Mouse (Mus musculus): ENCODE measurements around the gene Dcaf4.

The Dcaf4 gene

DNA sequence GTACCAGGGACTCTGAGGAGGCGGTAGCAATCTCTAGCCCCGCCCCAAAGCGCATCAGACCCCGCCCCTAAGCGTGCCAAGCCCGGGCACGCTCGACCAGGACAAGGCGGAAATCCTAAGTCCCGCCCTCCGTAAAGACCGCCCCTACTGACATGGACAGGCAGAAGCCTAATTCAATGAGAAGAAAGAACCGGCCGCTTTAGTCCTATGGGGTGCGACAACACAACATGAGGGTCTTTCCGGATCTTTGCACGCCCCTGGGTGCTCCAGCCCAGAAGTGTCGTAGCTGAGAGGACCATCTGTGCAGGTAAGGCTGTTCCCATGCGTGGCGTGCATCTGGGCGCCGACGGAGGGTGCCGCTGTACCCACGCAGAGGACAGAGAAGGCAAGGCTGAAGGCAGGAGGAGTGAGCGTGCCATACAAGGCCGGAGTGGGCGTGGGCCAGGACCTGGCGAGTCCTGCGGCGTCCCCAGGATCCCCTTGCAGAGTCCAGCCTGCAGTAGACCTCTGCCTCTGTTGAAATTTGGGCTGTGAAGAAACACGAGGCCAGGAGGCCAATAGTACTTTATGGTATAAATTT is at the start of gene Dcaf4:
Gene Dcaf4 (plus strand): TSS at position 156 of the 580 bp plus-strand sequence.
- in situ Hi-C loops (cut with MboI; ENCODE audit: unreplicated experiment in 2 of 2) = no loop called here

- in situ Hi-C loops (cut with MboI; ENCODE audit: unreplicated experiment in 2 of 2) = no loop called here
These were observed 48.5 kb upstream of the Dcaf4 start for GRCm38 (mm10) chr12:83471760-83472159.

DNA sequence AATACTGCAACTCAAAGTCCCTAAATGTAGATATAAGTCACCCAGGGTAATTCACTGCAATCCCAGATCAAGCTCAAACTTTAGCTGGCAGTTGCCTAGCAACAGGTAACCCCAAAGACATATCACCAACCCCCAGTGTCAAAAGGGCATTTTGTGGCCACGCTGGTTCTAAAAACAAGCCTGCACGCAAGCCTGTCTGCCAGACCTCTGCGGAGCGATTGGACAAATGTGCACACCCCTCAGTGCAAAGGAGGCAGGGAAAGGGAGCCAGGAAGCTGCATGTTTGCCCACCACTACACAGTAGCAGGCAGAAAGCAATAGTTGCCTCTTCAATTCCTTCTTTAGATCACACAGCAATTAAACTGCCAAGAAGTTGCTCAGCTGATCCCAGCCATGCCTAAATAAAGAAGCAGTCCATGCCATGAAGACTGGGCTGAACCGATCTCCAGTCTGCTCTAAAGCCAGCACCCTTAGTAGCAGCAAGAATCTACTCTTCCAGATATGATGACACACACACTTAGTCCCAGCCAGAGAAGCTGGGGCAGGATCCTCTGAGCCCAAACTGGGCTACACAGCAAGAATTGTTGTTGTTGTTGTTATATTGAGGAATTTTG is 46.2 kb upstream of the Dcaf4 start:
- in situ Hi-C loops (cut with MboI; ENCODE audit: unreplicated experiment in 2 of 2) = no loop called here

GRCm38 (mm10) chr12:83475419-83475818 is 44.8 kb upstream of the Dcaf4 start:
- in situ Hi-C loops (cut with MboI; ENCODE audit: unreplicated experiment in 2 of 2) = loop anchor here (25.0 kb wide), 2 partner anchors 763 to 988 kb away; no protein-coding TSS in a partner anchor

DNA sequence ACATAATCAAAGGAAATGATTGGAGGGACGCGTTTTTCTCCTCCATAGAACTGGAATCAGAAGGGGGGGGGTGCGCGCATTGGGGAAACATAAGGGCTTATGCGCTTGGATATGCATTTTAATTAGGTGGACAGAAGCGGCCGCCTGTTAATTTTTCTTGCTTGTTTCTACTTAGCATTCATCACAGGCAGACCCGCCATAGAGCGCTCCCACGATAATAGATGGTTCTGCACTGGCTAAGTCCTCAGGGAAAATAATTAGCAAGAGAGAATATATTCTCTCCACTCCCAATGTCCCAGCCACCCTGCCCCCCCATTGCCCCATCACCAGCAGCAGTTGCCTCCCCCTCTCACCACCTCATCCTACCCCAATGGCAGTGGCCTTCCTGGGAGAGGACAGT is 44.0 kb upstream of the Dcaf4 start:
- in situ Hi-C loops (cut with MboI; ENCODE audit: unreplicated experiment in 2 of 2) = loop anchor here (25.0 kb wide), 2 partner anchors 764 to 989 kb away; no protein-coding TSS in a partner anchor

- in situ Hi-C loops (cut with MboI; ENCODE audit: unreplicated experiment in 2 of 2) = loop anchor here (25.0 kb wide), 2 partner anchors 767 to 992 kb away; no protein-coding TSS in a partner anchor
These were observed 41.1 kb upstream of the Dcaf4 start for GRCm38 (mm10) chr12:83479140-83479539.

DNA sequence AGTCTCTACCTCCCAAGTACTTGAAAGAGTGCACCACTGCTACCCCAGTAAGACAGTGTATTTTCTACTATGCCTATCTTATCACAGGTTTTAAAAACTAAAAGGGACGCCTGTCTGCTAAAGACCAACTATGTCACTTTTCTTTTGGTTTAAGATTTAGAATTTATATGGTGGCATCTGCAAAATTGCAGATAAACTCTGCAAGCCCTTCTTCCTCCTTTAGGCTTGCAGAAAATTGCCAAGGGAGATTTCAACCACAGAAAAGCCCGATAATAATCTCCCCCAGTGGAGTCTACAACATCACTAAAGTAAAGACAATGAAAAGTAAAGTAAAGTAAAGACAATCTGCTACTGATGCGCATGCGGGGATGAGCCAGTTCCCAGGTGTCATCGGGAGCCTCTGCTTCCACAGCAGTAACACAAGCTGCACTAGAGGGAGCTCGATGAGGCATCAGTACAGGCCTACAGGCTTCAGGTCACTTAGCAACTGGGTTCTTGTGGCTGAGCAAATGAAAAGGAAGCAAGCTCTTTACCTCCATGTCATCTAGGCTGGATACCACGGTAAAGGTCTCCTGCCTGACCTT is 40.4 kb upstream of the Dcaf4 start:
- in situ Hi-C loops (cut with MboI; ENCODE audit: unreplicated experiment in 2 of 2) = loop anchor here (25.0 kb wide), 2 partner anchors 768 to 993 kb away; no protein-coding TSS in a partner anchor

DNA sequence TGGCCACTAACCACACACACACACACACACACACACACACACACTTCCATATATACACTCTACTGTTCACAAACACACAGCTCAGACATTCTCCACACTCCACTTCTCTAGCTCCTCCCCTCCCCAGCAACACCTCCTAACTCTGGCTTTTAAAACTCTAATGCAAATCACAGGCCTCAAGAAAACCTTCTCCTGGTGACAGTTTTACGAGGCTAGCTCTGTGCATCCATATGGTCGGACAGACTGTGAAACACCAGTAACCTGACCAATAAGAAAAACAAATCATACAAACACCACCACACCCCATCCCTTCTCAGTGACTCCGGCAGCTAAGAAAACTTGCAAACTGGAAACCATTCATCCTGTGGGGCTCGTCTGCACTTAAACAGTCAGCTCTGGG is 38.8 kb upstream of the Dcaf4 start:
- in situ Hi-C loops (cut with MboI; ENCODE audit: unreplicated experiment in 2 of 2) = loop anchor here (25.0 kb wide), 2 partner anchors 769 to 994 kb away; no protein-coding TSS in a partner anchor

GRCm38 (mm10) chr12:83483653-83484052 is 36.6 kb upstream of the Dcaf4 start:
- in situ Hi-C loops (cut with MboI; ENCODE audit: unreplicated experiment in 2 of 2) = loop anchor here (25.0 kb wide), 2 partner anchors 771 to 996 kb away; no protein-coding TSS in a partner anchor

DNA sequence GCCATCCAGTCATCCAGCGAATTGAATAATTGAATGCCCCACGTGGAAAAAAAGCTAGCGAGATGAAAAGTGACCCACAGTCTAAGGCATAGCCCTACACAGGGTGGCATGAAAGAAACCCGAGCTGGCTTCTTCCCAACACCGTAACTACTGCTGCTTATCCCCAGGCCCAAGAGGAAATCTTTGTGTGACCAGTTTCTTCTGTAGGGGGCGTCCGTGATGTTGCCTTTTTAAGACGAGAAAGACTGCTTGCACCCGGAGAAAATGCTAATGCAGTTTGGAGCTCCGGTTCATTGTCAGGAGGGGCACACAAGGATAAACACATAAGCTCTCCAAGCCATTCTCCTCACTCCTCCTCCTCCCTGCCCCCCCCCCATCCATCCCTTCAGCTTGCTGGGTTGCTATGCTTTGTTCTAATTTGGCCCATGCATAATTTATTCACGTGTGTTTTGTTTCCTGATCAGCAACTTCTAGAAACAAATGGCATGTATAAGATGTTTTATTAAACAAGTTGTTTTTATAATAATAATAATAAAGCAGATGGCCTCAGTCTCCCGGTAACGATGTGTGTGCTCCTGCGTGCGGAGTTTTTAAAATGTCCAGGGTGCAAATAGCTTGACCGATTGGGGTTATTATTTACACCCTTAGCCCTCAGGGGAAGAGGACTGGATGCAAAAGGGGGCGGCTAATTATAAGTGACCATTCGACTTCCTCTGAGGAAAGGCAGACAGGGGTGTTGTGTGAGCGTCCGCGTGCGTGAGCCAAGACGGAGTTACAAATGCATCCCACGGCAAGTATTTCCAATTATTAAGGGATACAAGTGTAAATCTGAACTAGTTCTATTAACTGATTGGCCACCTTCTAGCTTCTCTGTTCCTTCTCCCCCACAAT is 35.2 kb upstream of the Dcaf4 start:
- in situ Hi-C loops (cut with MboI; ENCODE audit: unreplicated experiment in 2 of 2) = loop anchor here (25.0 kb wide), 2 partner anchors 773 to 998 kb away; no protein-coding TSS in a partner anchor

- in situ Hi-C loops (cut with MboI; ENCODE audit: unreplicated experiment in 2 of 2) = loop anchor here (25.0 kb wide), 2 partner anchors 774 to 999 kb away; no protein-coding TSS in a partner anchor
These were observed 34.2 kb upstream of the Dcaf4 start for GRCm38 (mm10) chr12:83485911-83486670.

GRCm38 (mm10) chr12:83486671-83487461 is 33.4 kb upstream of the Dcaf4 start:
- in situ Hi-C loops (cut with MboI; ENCODE audit: unreplicated experiment in 2 of 2) = loop anchor here (25.0 kb wide), 2 partner anchors 775 to 1000 kb away; no protein-coding TSS in a partner anchor

GRCm38 (mm10) chr12:83487476-83487991 is 32.7 kb upstream of the Dcaf4 start, which contains the start of gene Dpf3:
TSS of gene Dpf3 (minus strand) at chr12:83487716.
- in situ Hi-C loops (cut with MboI; ENCODE audit: unreplicated experiment in 2 of 2) = loop anchor here (25.0 kb wide), 2 partner anchors 775 to 1000 kb away; no protein-coding TSS in a partner anchor

DNA sequence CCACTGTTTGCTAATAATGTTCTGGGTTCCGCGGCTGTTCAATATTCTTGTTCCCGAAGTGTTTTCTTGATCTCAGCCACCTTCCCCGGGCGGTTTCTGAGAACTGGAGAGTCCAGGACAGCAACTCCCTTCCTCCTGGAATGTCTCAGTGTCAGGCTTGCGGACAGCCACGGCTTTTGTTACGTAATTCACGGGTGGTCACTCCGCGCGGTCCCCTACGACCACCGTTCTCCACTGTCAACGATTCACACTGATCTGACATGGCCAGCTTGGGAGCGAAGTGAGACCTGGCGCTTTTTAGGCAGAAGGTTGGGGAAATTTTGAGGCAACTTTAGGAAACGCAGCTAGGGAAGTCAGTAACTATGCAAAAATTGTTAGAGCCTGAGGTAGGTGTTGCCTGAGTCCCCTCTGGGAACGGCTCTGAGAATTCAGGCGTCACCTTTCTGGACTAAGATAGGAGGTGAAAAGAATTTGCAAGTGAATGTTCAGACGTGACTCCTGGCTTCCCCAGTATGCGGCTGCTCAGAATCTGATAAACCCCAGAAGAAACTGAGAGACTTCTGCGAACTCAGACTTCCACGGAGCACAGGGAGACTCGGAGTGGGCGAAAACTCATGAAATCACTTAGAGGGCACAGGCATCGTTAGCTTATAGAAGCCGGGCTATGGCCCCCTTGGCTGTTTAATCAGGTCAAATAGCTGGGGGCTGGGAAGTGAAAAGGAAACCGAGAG is 31.9 kb upstream of the Dcaf4 start:
- in situ Hi-C loops (cut with MboI; ENCODE audit: unreplicated experiment in 2 of 2) = loop anchor here (25.0 kb wide), 2 partner anchors 776 to 1001 kb away; no protein-coding TSS in a partner anchor

GRCm38 (mm10) chr12:83489748-83490147 is 30.5 kb upstream of the Dcaf4 start:
- in situ Hi-C loops (cut with MboI; ENCODE audit: unreplicated experiment in 2 of 2) = loop anchor here (5.0 to 25.0 kb wide), 4 partner anchors 375 to 1002 kb away; no protein-coding TSS in a partner anchor

DNA sequence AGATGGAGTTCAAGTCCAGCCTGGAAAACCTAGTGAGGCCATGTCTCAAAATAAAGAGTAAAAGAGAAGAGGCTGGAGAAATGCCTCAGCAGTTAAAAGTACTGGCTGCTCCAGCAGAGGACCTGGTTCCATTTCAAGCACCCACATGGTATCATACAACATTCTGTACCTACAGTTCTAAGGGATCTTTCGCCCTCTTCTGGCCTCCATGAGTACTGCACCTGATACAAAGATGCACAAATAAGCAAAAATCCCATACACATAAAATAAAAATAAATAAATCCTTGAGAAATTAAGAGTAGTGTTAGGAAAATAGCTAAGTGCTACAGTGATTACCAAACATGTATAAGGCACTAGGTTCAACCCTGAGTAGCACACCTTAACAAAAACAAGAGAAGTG is 28.7 kb upstream of the Dcaf4 start:
- in situ Hi-C loops (cut with MboI; ENCODE audit: unreplicated experiment in 2 of 2) = loop anchor here (5.0 to 25.0 kb wide), 4 partner anchors 377 to 1004 kb away; no protein-coding TSS in a partner anchor

GRCm38 (mm10) chr12:83492808-83493207 is 27.5 kb upstream of the Dcaf4 start:
- in situ Hi-C loops (cut with MboI; ENCODE audit: unreplicated experiment in 2 of 2) = loop anchor here (5.0 to 25.0 kb wide), 4 partner anchors 378 to 1006 kb away; no protein-coding TSS in a partner anchor
